Mouse (Mus musculus): ENCODE measurements around the gene Dnmt1.

- TF ChIP-seq GATA1 (IDR thresholded peaks at IDR 0.05; ENCODE audit: borderline replicate concordance, low read length) (no peak), FLI1 (IDR thresholded peaks at IDR 0.05; ENCODE audit: low read length) (no peak)
Measured at GRCm38 (mm10) chr9:20888386-20888765, 71.3 kb downstream of the Dnmt1 start.

Data from megakaryocyte, embryonic 14.5 days (primary cell).